Comparison of ENCODE assay signal across 8 mouse cellular contexts in the genomic region with DNA sequence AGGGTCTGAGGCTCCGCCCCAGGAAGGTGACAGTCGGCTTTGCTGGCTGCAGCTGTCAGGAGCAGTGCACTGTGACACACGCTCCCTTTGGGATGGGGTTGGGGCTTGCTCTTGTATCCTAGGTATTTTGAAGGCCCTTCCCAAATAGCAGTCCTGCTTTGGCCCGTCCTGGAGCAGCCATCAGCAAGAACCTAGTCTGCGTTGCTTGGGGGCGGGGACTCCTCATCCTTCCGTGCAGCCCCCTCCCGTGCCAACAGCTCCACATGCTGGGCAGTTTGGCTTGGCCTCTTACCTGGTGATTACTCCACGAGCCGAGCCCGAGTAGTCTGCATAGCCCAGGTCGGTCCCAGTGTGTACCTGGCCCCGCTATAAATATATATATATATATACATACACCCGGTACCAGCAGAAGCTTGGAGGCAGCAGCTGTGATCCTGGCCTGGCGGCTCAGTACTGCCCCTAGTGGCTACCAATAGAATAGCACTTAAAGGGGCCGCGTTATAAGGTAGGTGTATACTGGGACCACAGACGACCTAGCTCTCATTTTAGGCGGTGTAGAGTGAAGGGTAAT. TPM values are rescaled to one million over a fixed set of nuclear protein-coding genes. Genes with fewer than 3 reads are reported as not detected.
DNase-seq lines count a peak whose midpoint lies in the region; ATAC-seq and TF ChIP-seq lines count a peak whose summit lies in the region.

A gene (minus strand): TSS at position 464 of the 571 bp plus-strand sequence.

- peak; percentile 93 for TF ChIP-seq CTCF in liver, postnatal 0 days (IDR thresholded peaks at IDR 0.05; ENCODE audit: low read depth)

- no peaks in the 10 kb centered on the region for H3K9me3 ChIP-seq in embryonic facial prominence, embryonic 13.5 days
- no peaks in the 10 kb centered on the region for H3K9me3 ChIP-seq in heart, embryonic 16.5 days (replicated peaks; ENCODE audit: control insufficient read depth, low read length)
- no peaks in the 10 kb centered on the region for H3K9me3 ChIP-seq in liver, postnatal 0 days (ENCODE audit: low read length)
- H3K9me3 ChIP-seq in neural tube, embryonic 12.5 days = no peaks in the 10 kb centered on the region

- H3K4me3 ChIP-seq in embryonic facial prominence, embryonic 13.5 days = peak within 1 kb of the TSS; percentile 45
- peak within 1 kb of the TSS; percentile 46 for H3K4me3 ChIP-seq in heart, embryonic 16.5 days (ENCODE audit: low read length)
- H3K4me3 ChIP-seq in liver, postnatal 0 days (ENCODE audit: low read depth, low read length) = no peak within 1 kb of the TSS
- H3K4me3 ChIP-seq in neural tube, embryonic 12.5 days = peak within 1 kb of the TSS; percentile 35

- peak within 1 kb of the TSS; percentile 58 for H3K9ac ChIP-seq in embryonic facial prominence, embryonic 13.5 days
- H3K9ac ChIP-seq in heart, embryonic 16.5 days (ENCODE audit: low read length) = peak within 1 kb of the TSS; percentile 48; the same call in 1 of the 2 replicates
- peak within 1 kb of the TSS; percentile 6 for H3K9ac ChIP-seq in liver, postnatal 0 days (replicated peaks)
- peak within 1 kb of the TSS; percentile 44; the same call in 1 of the 2 replicates for H3K9ac ChIP-seq in neural tube, embryonic 12.5 days

- peaks cover 52% of the 10 kb centered on the region for H3K27me3 ChIP-seq in embryonic facial prominence, embryonic 13.5 days
- H3K27me3 ChIP-seq in heart, embryonic 16.5 days (ENCODE audit: control insufficient read depth, insufficient read depth, low read length) = peaks cover 46% of the 10 kb centered on the region
- H3K27me3 ChIP-seq in liver, postnatal 0 days (ENCODE audit: insufficient read depth, low read length) = peaks cover 48% of the 10 kb centered on the region
- peaks cover 48% of the 10 kb centered on the region for H3K27me3 ChIP-seq in neural tube, embryonic 12.5 days (replicated peaks)

- peak; percentile 87 for DNase-seq in CD4-positive, CD25-positive, alpha-beta regulatory T cell, adult 2 months (ENCODE audit: low read depth, low spot score)
- peak; percentile 60 for DNase-seq in adipocyte (ENCODE audit: low spot score)
- peak; percentile 80 to 89 for DNase-seq in layer of hippocampus, adult 18-20 months (ENCODE audit: low spot score in 2 of 2)
- peak; percentile 68 for DNase-seq in liver, postnatal 0 days
- DNase-seq in thymus, postnatal 10 days (ENCODE audit: low spot score in 2 of 2) = peak; percentile 52 to 78

- peak; percentile 33; the same call in 1 of the 2 replicates for ATAC-seq in embryonic facial prominence, embryonic 13.5 days (ENCODE audit: insufficient number of reproducible peaks, insufficient read depth, low FRiP score, low TSS enrichment, low read depth)
- ATAC-seq in heart, embryonic 16.5 days (replicated peaks; ENCODE audit: extremely low read depth, insufficient read depth, low FRiP score) = peak; percentile 73
- peak; percentile 73 for ATAC-seq in liver, postnatal 0 days
- ATAC-seq in neural tube, embryonic 12.5 days (ENCODE audit: low FRiP score, low read depth) = peak; percentile 56

- H3K27ac ChIP-seq in embryonic facial prominence, embryonic 13.5 days = peak within 1 kb of the TSS; percentile 9; the same call in 1 of the 2 replicates
- no peak within 1 kb of the TSS for H3K27ac ChIP-seq in heart, embryonic 16.5 days (ENCODE audit: low read length)
- no peak within 1 kb of the TSS for H3K27ac ChIP-seq in liver, postnatal 0 days (ENCODE audit: low read depth)
- no peak within 1 kb of the TSS; the same call in 1 of the 2 replicates for H3K27ac ChIP-seq in neural tube, embryonic 12.5 days

- WGBS in embryonic facial prominence, embryonic 13.5 days = 5% methylated on average over 19 of the region's 19 CpGs
- 5% methylated on average over 19 of the region's 19 CpGs for WGBS in heart, embryonic 16.5 days
- 4% methylated on average over 19 of the region's 19 CpGs for WGBS in liver, postnatal 0 days (ENCODE audit: insufficient replicate concordance)
- 7% methylated on average over 19 of the region's 19 CpGs for WGBS in neural tube, embryonic 12.5 days

- TF ChIP-seq EP300 in liver, postnatal 0 days (IDR thresholded peaks at IDR 0.05; ENCODE audit: low read depth) = no peak

- peak within 1 kb of the TSS; percentile 81 for H3K4me2 ChIP-seq in embryonic facial prominence, embryonic 13.5 days
- peak within 1 kb of the TSS; percentile 78 for H3K4me2 ChIP-seq in heart, embryonic 16.5 days (ENCODE audit: low read depth, low read length)
- peak within 1 kb of the TSS; percentile 58 for H3K4me2 ChIP-seq in liver, postnatal 0 days (ENCODE audit: low read depth, low read length)
- peak within 1 kb of the TSS; percentile 60 for H3K4me2 ChIP-seq in neural tube, embryonic 12.5 days (replicated peaks)

- H3K4me1 ChIP-seq in embryonic facial prominence, embryonic 13.5 days = peaks cover 59% of the 10 kb centered on the region
- peaks cover 36% of the 10 kb centered on the region for H3K4me1 ChIP-seq in heart, embryonic 16.5 days (ENCODE audit: control insufficient read depth, insufficient read depth, low read length)
- peaks cover 31% of the 10 kb centered on the region for H3K4me1 ChIP-seq in liver, postnatal 0 days (ENCODE audit: insufficient read depth)
- H3K4me1 ChIP-seq in neural tube, embryonic 12.5 days = peaks cover 62% of the 10 kb centered on the region

- H3K36me3 ChIP-seq in embryonic facial prominence, embryonic 13.5 days = peaks cover 36% of the 10 kb centered on the region
- H3K36me3 ChIP-seq in heart, embryonic 16.5 days (ENCODE audit: control insufficient read depth, insufficient read depth) = peaks cover 9% of the 10 kb centered on the region
- peaks cover 20% of the 10 kb centered on the region for H3K36me3 ChIP-seq in liver, postnatal 0 days (replicated peaks; ENCODE audit: insufficient read depth, low read length)
- H3K36me3 ChIP-seq in neural tube, embryonic 12.5 days = peaks cover 32% of the 10 kb centered on the region

RNA-seq across cellular contexts. Expression of the gene that starts here (rescaled TPM):
- polyA plus RNA-seq in embryonic facial prominence, embryonic 13.5 days (2015; fragmentation: Nextera tagmentation; extraction: Ambion mirVana) = 0.39 and 0.62 TPM in 2 replicates
- polyA plus RNA-seq in heart, embryonic 16.5 days (2015; fragmentation: Nextera tagmentation; extraction: Ambion mirVana) = 0.05 and 0.10 TPM in 2 replicates
- 100 to 1,000 TPM in 1 of 2 experiments, 10 to 100 TPM in 1; 98.6 to 102 TPM for total RNA-seq in layer of hippocampus, adult 18-20 months (2021)
- 0.02 TPM in 1 of 2 replicates, not detected in the other for polyA plus RNA-seq in liver, postnatal 0 days (2015; fragmentation: Nextera tagmentation; extraction: Ambion mirVana)
- polyA plus RNA-seq in neural tube, embryonic 12.5 days (2016; fragmentation: Nextera tagmentation; extraction: Ambion mirVana) = 2.3 and 3.0 TPM in 2 replicates

Comparison
In these comparisons a context has a peak if more than half of its experiments do, and no peak if none do; other contexts are left out.
1. Peak in ATAC-seq, H3K4me3 ChIP-seq, H3K27ac ChIP-seq, H3K9ac ChIP-seq and H3K4me2 ChIP-seq in embryonic facial prominence, embryonic 13.5 days; RNA of the gene not detected or under 1 TPM.
2. Peak in ATAC-seq, H3K4me3 ChIP-seq, H3K9ac ChIP-seq and H3K4me2 ChIP-seq in heart, embryonic 16.5 days; RNA of the gene not detected or under 1 TPM.
3. Peak in DNase-seq, ATAC-seq, H3K9ac ChIP-seq and H3K4me2 ChIP-seq in liver, postnatal 0 days; RNA of the gene not detected or under 1 TPM.
4. H3K9ac ChIP-seq: peak in every context shown above with its lines; median percentile 58 in embryonic facial prominence, embryonic 13.5 days; 48 in heart, embryonic 16.5 days; 44 in neural tube, embryonic 12.5 days; 6 in liver, postnatal 0 days.